Mouse (Mus musculus) ES-E14 (cell line): ENCODE measurements around the gene Lmo1. TPM values are rescaled to one million over a fixed set of nuclear protein-coding genes. Genes with fewer than 3 reads are reported as not detected.

Source experiments
- DNase-seq: peaks from one replicate; pipeline ENCODE4 v3.0.0-alpha.2; 2013; ENCODE audit warnings: low read depth, low spot score
- H3K27ac ChIP-seq: 2 replicates; pipeline ENCODE4 v1.5.1; 2012; ENCODE audit warnings: low read depth, mild to moderate bottlenecking, low read length, moderate library complexity, mixed read lengths; ENCODE audit not compliant: poor library complexity, insufficient read depth, severe bottlenecking
- H3K36me3 ChIP-seq: 2 replicates; pipeline ENCODE4 v1.6.1; 2012; ENCODE audit warnings: mild to moderate bottlenecking, low read length, moderate library complexity, mixed read lengths; ENCODE audit not compliant: control insufficient read depth, poor library complexity, insufficient read depth, severe bottlenecking
- H3K4me1 ChIP-seq, 2 experiments: fragments of 150-350 bp in 1 of 2; sonication (generic) in 1 of 2; 2 replicates each; pipeline ENCODE4 v1.6.1; 2012; ENCODE audit warnings: low read length in 2 of 2, mild to moderate bottlenecking in 1 of 2, mixed read lengths in 1 of 2; ENCODE audit not compliant: control insufficient read depth in 2 of 2, insufficient read depth in 2 of 2, poor library complexity in 1 of 2
- H3K4me3 ChIP-seq, 2 experiments: fragments of 150-350 bp in 1 of 2; sonication (generic) in 1 of 2; 2 replicates each; pipeline ENCODE4 v1.5.1; 2012; ENCODE audit warnings: low read length in 2 of 2, low read depth in 1 of 2, mild to moderate bottlenecking in 1 of 2, mixed read lengths in 1 of 2; ENCODE audit not compliant: insufficient read depth in 1 of 2, poor library complexity in 1 of 2, severe bottlenecking in 1 of 2
- H3K9ac ChIP-seq: 2 replicates; pipeline ENCODE4 v1.6.1; 2012; ENCODE audit warnings: low read depth, mild to moderate bottlenecking, low read length, mixed read lengths; ENCODE audit not compliant: poor library complexity, insufficient read depth, severe bottlenecking
- H3K9me3 ChIP-seq: fragments of 150-350 bp; sonication (generic); 2 replicates; pipeline ENCODE4 v1.6.1; 2012; ENCODE audit warnings: low read depth, mild to moderate bottlenecking, low read length; ENCODE audit not compliant: control insufficient read depth, insufficient read depth
- CHD2 ChIP-seq: IDR thresholded peaks from 2 replicates; pipeline ENCODE4 v1.6.1; 2014; ENCODE audit warnings: mild to moderate bottlenecking, low read depth, low read length, inconsistent platforms
- HCFC1 ChIP-seq: IDR thresholded peaks from 2 replicates; pipeline ENCODE4 v1.6.1; 2012; ENCODE audit warnings: low read length, inconsistent platforms, borderline replicate concordance; ENCODE audit not compliant: insufficient read depth
- MAFK ChIP-seq: IDR thresholded peaks from 2 replicates; pipeline ENCODE4 v1.6.1; 2014; ENCODE audit warnings: mild to moderate bottlenecking, low read depth, low read length, inconsistent platforms; ENCODE audit not compliant: insufficient read depth
- ZC3H11A ChIP-seq: IDR thresholded peaks from 2 replicates; pipeline ENCODE4 v1.6.1; 2012; ENCODE audit warnings: low read depth, mild to moderate bottlenecking, inconsistent platforms, low read length, borderline replicate concordance
- ZNF384 ChIP-seq: IDR thresholded peaks from 2 replicates; pipeline ENCODE4 v1.6.1; 2012; ENCODE audit warnings: low read depth, low read length, inconsistent platforms
- in situ Hi-C, 2 experiments: fragments of 600-800 bp; cut with MboI; formaldehyde crosslinking; loops; one replicate each; pipeline ENCODE4 v1.15.1; 2025; ENCODE audit warnings: low sequenced_read_pairs in 2 of 2, inconsistent platforms in 1 of 2; ENCODE audit not compliant: unreplicated experiment in 2 of 2
- total RNA-seq: library from RNA; depleted of rRNA; stranded (reverse); fragments of 300-350 nt; gene quantifications from 2 replicates; pipeline ENCODE4 v1.2.3, GENCODE M21; 2012

Lmo1 gene
- total RNA-seq, 1 experiment = 1.6 TPM

DNA sequence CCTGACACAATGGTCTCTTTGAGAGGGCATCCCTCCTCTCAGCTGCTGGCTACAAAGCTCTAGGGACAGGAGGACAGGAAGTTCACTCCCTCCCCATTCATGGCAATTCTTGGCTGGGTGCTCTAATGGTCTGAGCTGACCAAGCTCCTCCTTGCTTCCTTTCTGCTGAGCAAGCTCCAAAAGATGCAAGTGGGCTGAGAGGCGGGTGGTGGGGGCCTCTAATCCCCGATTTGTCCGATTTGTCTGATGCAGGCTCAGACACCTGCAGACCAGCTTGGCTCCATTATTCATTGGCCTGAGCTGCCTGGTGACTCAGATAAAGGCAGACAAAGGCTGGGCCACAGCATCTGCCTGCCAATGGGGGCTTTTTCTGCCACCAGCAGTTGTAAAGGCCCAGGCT lies 33.3 kb downstream of the Lmo1 start:
- in situ Hi-C loops = loop anchor here in 1 of 2 experiments (25.0 kb wide), 1 partner anchor 296 kb away; the partner anchor contains the start of gene Stk33
- H3K4me3 ChIP-seq = no peak overlapping the region
- no peak for DNase-seq
- H3K4me1 ChIP-seq = peaks cover 0 to 1% of the 10 kb centered on the region in 2 experiments; a peak in 1 of 4 replicates
- no peak overlapping the region for H3K9ac ChIP-seq
- TF ChIP-seq ZNF384 (no peak), ZC3H11A (no peak), HCFC1 (no peak), CHD2 (no peak), MAFK (no peak)
- H3K9me3 ChIP-seq = no peaks in the 10 kb centered on the region
- H3K27ac ChIP-seq = no peak overlapping the region
- no peaks in the 10 kb centered on the region for H3K36me3 ChIP-seq

DNA sequence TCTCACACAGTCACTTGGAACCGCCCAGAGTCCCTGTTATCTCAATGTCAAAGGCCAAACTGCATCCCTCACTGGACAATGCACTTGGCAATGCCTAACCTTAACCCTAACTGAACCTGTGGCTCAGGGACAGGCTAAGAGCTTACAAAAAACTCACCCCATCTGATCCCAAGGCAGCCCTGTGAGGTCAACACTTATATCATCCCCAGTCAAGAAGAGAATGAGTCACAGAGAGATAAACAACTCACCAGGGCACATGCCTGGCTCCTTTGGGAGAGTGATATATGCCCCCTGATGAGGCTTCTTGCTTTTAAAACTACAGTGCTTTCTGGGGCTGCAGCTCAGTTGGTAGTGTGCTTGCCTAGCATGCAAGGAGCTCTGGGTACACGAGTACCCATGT lies 34.0 kb downstream of the Lmo1 start:
- DNase-seq = no peak
- in situ Hi-C loops = loop anchor here in 1 of 2 experiments (25.0 kb wide), 1 partner anchor 296 kb away; the partner anchor contains the start of gene Stk33
- Histone ChIP-seq H3K36me3 (no peaks in the 10 kb centered on the region), H3K9ac (no peak overlapping the region), H3K4me1 (no peaks in the 10 kb centered on the region), H3K9me3 (no peaks in the 10 kb centered on the region), H3K4me3 (no peak overlapping the region), H3K27ac (no peak overlapping the region)
- no peak for TF ChIP-seq CHD2
- TF ChIP-seq HCFC1 = no peak
- no peak for TF ChIP-seq ZNF384
- no peak for TF ChIP-seq ZC3H11A
- no peak for TF ChIP-seq MAFK

GRCm38 (mm10) chr7:109139405-109139804 lies 35.6 kb downstream of the Lmo1 start:
- no peaks in the 10 kb centered on the region for H3K9me3 ChIP-seq
- peak; percentile 83 for DNase-seq
- H3K4me1 ChIP-seq = no peaks in the 10 kb centered on the region
- H3K27ac ChIP-seq = no peak overlapping the region
- TF ChIP-seq ZC3H11A (peak; percentile 96), CHD2 (no peak)
- in situ Hi-C loops = loop anchor here in 1 of 2 experiments (25.0 kb wide), 1 partner anchor 298 kb away; the partner anchor contains the start of gene Stk33
- no peak overlapping the region for H3K9ac ChIP-seq
- H3K36me3 ChIP-seq = no peaks in the 10 kb centered on the region
- H3K4me3 ChIP-seq = no peak overlapping the region

DNA sequence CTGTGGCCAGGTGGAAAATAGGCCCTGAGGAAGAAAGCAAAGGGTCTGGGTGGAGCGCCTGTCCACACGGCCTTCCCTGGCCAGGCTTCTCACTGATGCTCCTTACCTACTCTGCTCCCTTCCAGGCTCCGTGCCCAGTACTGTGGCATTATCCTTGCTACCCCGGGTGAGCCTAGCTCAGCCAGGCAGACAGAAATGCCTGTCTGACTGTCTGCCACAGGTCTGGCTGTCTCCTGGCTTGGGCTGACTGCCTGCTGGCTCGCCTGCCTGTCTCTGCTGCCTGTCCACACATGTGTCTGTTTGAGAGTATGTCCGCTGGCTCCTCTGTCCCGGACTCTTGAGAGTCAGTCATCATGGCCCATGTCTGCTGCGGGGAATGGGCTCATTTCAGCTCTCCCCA lies 37.6 kb downstream of the Lmo1 start:
- no peaks in the 10 kb centered on the region for H3K4me1 ChIP-seq
- in situ Hi-C loops = loop anchor here in 1 of 2 experiments (25.0 kb wide), 1 partner anchor 300 kb away; the partner anchor contains the start of gene Stk33
- TF ChIP-seq MAFK (no peak), ZC3H11A (no peak), CHD2 (no peak), HCFC1 (no peak), ZNF384 (no peak)
- DNase-seq = no peak
- no peaks in the 10 kb centered on the region for H3K9me3 ChIP-seq
- H3K36me3 ChIP-seq = no peaks in the 10 kb centered on the region
- no peak overlapping the region for H3K9ac ChIP-seq
- no peak overlapping the region for H3K4me3 ChIP-seq
- no peak overlapping the region for H3K27ac ChIP-seq

- in situ Hi-C loops = loop anchor here in 1 of 2 experiments (25.0 kb wide), 1 partner anchor 306 kb away; the partner anchor contains the start of gene Stk33
- Histone ChIP-seq H3K36me3 (no peaks in the 10 kb centered on the region), H3K9ac (no peak overlapping the region), H3K9me3 (no peaks in the 10 kb centered on the region), H3K27ac (no peak overlapping the region), H3K4me3 (no peak overlapping the region), H3K4me1 (no peaks in the 10 kb centered on the region)
- DNase-seq = no peak
- TF ChIP-seq MAFK (no peak), ZNF384 (no peak), HCFC1 (no peak), ZC3H11A (no peak), CHD2 (no peak)
These were observed 43.4 kb downstream of the Lmo1 start for GRCm38 (mm10) chr7:109131565-109131964.
